Mouse (Mus musculus) liver, embryonic 13.5 days (tissue): ENCODE results near the gene Myo1h. TPM values are rescaled to one million over a fixed set of nuclear protein-coding genes. Genes with fewer than 3 reads are reported as not detected.

Source experiments
- ATAC-seq: fragments of 200-750 bp; cut with Nextera tagmentation; 2 replicates; pipeline ENCODE4 v1.8.0; 2017; ENCODE audit warnings: low read depth, mild to moderate bottlenecking, moderate number of reproducible peaks, moderate library complexity
- DNase-seq: peaks from one replicate; pipeline ENCODE4 v3.0.0; 2022
- H3K27ac ChIP-seq: fragments of 300-500 bp; sonication (generic); 2 replicates; pipeline ENCODE4 v1.5.1; 2015; ENCODE audit warnings: moderate library complexity, mild to moderate bottlenecking, inconsistent platforms
- H3K27me3 ChIP-seq: fragments of 300-500 bp; sonication (generic); 2 replicates; pipeline ENCODE4 v1.6.1; 2015; ENCODE audit warnings: mild to moderate bottlenecking, inconsistent platforms
- H3K36me3 ChIP-seq: fragments of 300-500 bp; sonication (generic); 2 replicates; pipeline ENCODE4 v1.6.1; 2015; ENCODE audit warnings: mild to moderate bottlenecking, inconsistent platforms
- H3K4me1 ChIP-seq: fragments of 300-500 bp; sonication (generic); replicated peaks from 2 replicates; pipeline ENCODE4 v1.6.1; 2015; ENCODE audit warnings: inconsistent platforms
- H3K4me2 ChIP-seq: fragments of 300-500 bp; sonication (generic); 2 replicates; pipeline ENCODE4 v1.6.1; 2015; ENCODE audit warnings: inconsistent platforms, mild to moderate bottlenecking, moderate library complexity
- H3K4me3 ChIP-seq: fragments of 300-500 bp; sonication (generic); replicated peaks from 2 replicates; pipeline ENCODE4 v1.5.1; 2015; ENCODE audit warnings: mild to moderate bottlenecking, inconsistent platforms
- H3K9ac ChIP-seq: fragments of 300-500 bp; sonication (generic); 2 replicates; pipeline ENCODE4 v1.6.1; 2015; ENCODE audit warnings: mild to moderate bottlenecking, inconsistent platforms
- H3K9me3 ChIP-seq: fragments of 300-500 bp; sonication (generic); replicated peaks from 2 replicates; pipeline ENCODE4 v1.6.1; 2016; ENCODE audit warnings: inconsistent platforms
- WGBS: fragments of 180-500 bp; shearing (Covaris S2); methylation state at CpG from one replicate; pipeline ENCODE4 v1.1.7; 2015; ENCODE audit not compliant: insufficient replicate concordance; 5-methylcytosine and 5-hydroxymethylcytosine counted together
- polyA plus RNA-seq: library from polyadenylated mRNA; unstranded; fragments of >200 nt; fragmentation: Nextera tagmentation; extraction: Ambion mirVana; gene quantifications from 2 replicates; pipeline ENCODE4 v1.2.1, GENCODE M21; 2015

Gene Myo1h
- polyA plus RNA-seq, 1 experiment from 2014 or later = 0.22 TPM

- no peaks in the 10 kb centered on the region for H3K27me3 ChIP-seq
- no peak overlapping the region for H3K4me3 ChIP-seq
- DNase-seq (no peak), ATAC-seq (no peak)
- 80% methylated on average over 23 of the region's 23 CpGs for WGBS
- H3K27ac ChIP-seq = no peak overlapping the region
- H3K9ac ChIP-seq = no peak overlapping the region
- H3K4me1 ChIP-seq = peaks cover 8% of the 10 kb centered on the region
- peaks cover 81% of the 10 kb centered on the region for H3K36me3 ChIP-seq
- H3K9me3 ChIP-seq = no peaks in the 10 kb centered on the region
- no peak overlapping the region for H3K4me2 ChIP-seq
These were observed 76.2 kb downstream of the Myo1h start for GRCm38 (mm10) chr5:114365043-114365752.

- no peak for DNase-seq
- Histone ChIP-seq H3K4me3 (no peak overlapping the region), H3K9ac (no peak overlapping the region), H3K4me1 (peaks cover 38% of the 10 kb centered on the region), H3K9me3 (no peaks in the 10 kb centered on the region), H3K36me3 (peaks cover 82% of the 10 kb centered on the region), H3K27me3 (no peaks in the 10 kb centered on the region), H3K4me2 (no peak overlapping the region), H3K27ac (no peak overlapping the region)
- WGBS = 91% methylated on average over 14 of the region's 14 CpGs
- no peak for ATAC-seq
These were observed 79.2 kb downstream of the Myo1h start for GRCm38 (mm10) chr5:114368121-114368520.

GRCm38 (mm10) chr5:114368803-114369496, 80.0 kb downstream of the Myo1h start:
- Histone ChIP-seq H3K4me1 (peaks cover 46% of the 10 kb centered on the region), H3K9me3 (no peaks in the 10 kb centered on the region), H3K4me2 (no peak overlapping the region), H3K4me3 (no peak overlapping the region), H3K36me3 (peaks cover 82% of the 10 kb centered on the region), H3K27ac (no peak overlapping the region), H3K27me3 (no peaks in the 10 kb centered on the region), H3K9ac (no peak overlapping the region)
- ATAC-seq (no peak), DNase-seq (no peak)
- WGBS = 82% methylated on average over 16 of the region's 16 CpGs

GRCm38 (mm10) chr5:114369921-114370320, 81.0 kb downstream of the Myo1h start:
- H3K27me3 ChIP-seq = no peaks in the 10 kb centered on the region
- H3K4me3 ChIP-seq = no peak overlapping the region
- peaks cover 81% of the 10 kb centered on the region for H3K36me3 ChIP-seq
- peaks cover 56% of the 10 kb centered on the region for H3K4me1 ChIP-seq
- no peak overlapping the region for H3K4me2 ChIP-seq
- DNase-seq = no peak
- no peaks in the 10 kb centered on the region for H3K9me3 ChIP-seq
- no peak for ATAC-seq
- 81% methylated on average over 9 of the region's 9 CpGs for WGBS
- H3K9ac ChIP-seq = 0 out of 2 replicates have a peak overlapping the region, but pooled peaks have one; percentile 6
- peak overlapping the region; percentile 80; the same call in 1 of the 2 replicates for H3K27ac ChIP-seq

GRCm38 (mm10) chr5:114370371-114370776, 81.4 kb downstream of the Myo1h start:
- Histone ChIP-seq H3K4me2 (peak overlapping the region; percentile 49), H3K27ac (peak overlapping the region; percentile 80), H3K27me3 (no peaks in the 10 kb centered on the region), H3K9ac (peak overlapping the region; percentile 53; the same call in 1 of the 2 replicates), H3K36me3 (peaks cover 76% of the 10 kb centered on the region), H3K9me3 (no peaks in the 10 kb centered on the region), H3K4me3 (no peak overlapping the region), H3K4me1 (peaks cover 60% of the 10 kb centered on the region)
- DNase-seq (no peak), ATAC-seq (no peak)
- WGBS = 59% methylated on average over 9 of the region's 9 CpGs

- peak; percentile 45 for DNase-seq
- Histone ChIP-seq H3K4me3 (peak overlapping the region; percentile 4; the same call in 1 of the 2 replicates), H3K36me3 (peaks cover 66% of the 10 kb centered on the region), H3K9me3 (no peaks in the 10 kb centered on the region), H3K27me3 (no peaks in the 10 kb centered on the region), H3K4me2 (peak overlapping the region; percentile 49), H3K9ac (peak overlapping the region; percentile 53), H3K27ac (peak overlapping the region; percentile 80), H3K4me1 (peaks cover 70% of the 10 kb centered on the region)
- peak; percentile 73 for ATAC-seq
- WGBS = 9% methylated on average over 3 of the region's 3 CpGs
These were observed 82.4 kb downstream of the Myo1h start for GRCm38 (mm10) chr5:114371331-114371730.

- peak; percentile 6; the same call in 1 of the 2 replicates for ATAC-seq
These were observed 82.9 kb downstream of the Myo1h start for GRCm38 (mm10) chr5:114371731-114372473.

GRCm38 (mm10) chr5:114372565-114372964, 83.6 kb downstream of the Myo1h start:
- Histone ChIP-seq H3K4me3 (no peak overlapping the region), H3K9ac (no peak overlapping the region), H3K27ac (peak overlapping the region; percentile 54), H3K9me3 (no peaks in the 10 kb centered on the region), H3K36me3 (peaks cover 54% of the 10 kb centered on the region), H3K27me3 (no peaks in the 10 kb centered on the region), H3K4me2 (0 out of 2 replicates have a peak overlapping the region, but pooled peaks have one; percentile 49), H3K4me1 (peaks cover 82% of the 10 kb centered on the region)
- no peak for DNase-seq
- WGBS = 57% methylated on average over 11 of the region's 11 CpGs
- ATAC-seq = no peak

More at GRCm38 (mm10) chr5:114371731-114372473, 82.9 kb downstream of the Myo1h start:
- H3K36me3 ChIP-seq = peaks cover 61% of the 10 kb centered on the region
- 18% methylated on average over 25 of the region's 25 CpGs for WGBS
- H3K4me1 ChIP-seq = peaks cover 75% of the 10 kb centered on the region
- peak overlapping the region; percentile 49 for H3K4me2 ChIP-seq
- H3K27ac ChIP-seq = peak overlapping the region; percentile 80
- no peaks in the 10 kb centered on the region for H3K27me3 ChIP-seq
- H3K4me3 ChIP-seq = peak overlapping the region; percentile 4; the same call in 1 of the 2 replicates
- H3K9ac ChIP-seq = peak overlapping the region; percentile 53
- no peaks in the 10 kb centered on the region for H3K9me3 ChIP-seq
- no peak for DNase-seq

- Histone ChIP-seq H3K36me3 (peaks cover 48% of the 10 kb centered on the region), H3K4me3 (no peak overlapping the region), H3K4me1 (peaks cover 88% of the 10 kb centered on the region), H3K27me3 (no peaks in the 10 kb centered on the region), H3K27ac (no peak overlapping the region), H3K9ac (no peak overlapping the region), H3K9me3 (no peaks in the 10 kb centered on the region), H3K4me2 (no peak overlapping the region)
- DNase-seq = no peak
- ATAC-seq = no peak
- 74% methylated on average over 11 of the region's 11 CpGs for WGBS
These were observed 84.2 kb downstream of the Myo1h start for GRCm38 (mm10) chr5:114373174-114373573.

GRCm38 (mm10) chr5:114373581-114373980, 84.6 kb downstream of the Myo1h start:
- DNase-seq = no peak
- H3K27ac ChIP-seq = no peak overlapping the region; the same call in 1 of the 2 replicates

More at GRCm38 (mm10) chr5:114373581-114373980, 84.6 kb downstream of the Myo1h start:
- Histone ChIP-seq H3K27me3 (no peaks in the 10 kb centered on the region), H3K4me1 (peaks cover 92% of the 10 kb centered on the region), H3K9ac (no peak overlapping the region), H3K9me3 (no peaks in the 10 kb centered on the region), H3K36me3 (peaks cover 45% of the 10 kb centered on the region), H3K4me3 (no peak overlapping the region), H3K4me2 (no peak overlapping the region)
- no peak for ATAC-seq
- 85% methylated on average over 9 of the region's 9 CpGs for WGBS
